Mouse (Mus musculus): ENCODE data around the gene Izumo1.
"Not testable (repeated sequence)": the region's sequence is repeated elsewhere in the genome, so short reads cannot be mapped to it uniquely, and the experiment has no call there.

Gene Izumo1

DNA sequence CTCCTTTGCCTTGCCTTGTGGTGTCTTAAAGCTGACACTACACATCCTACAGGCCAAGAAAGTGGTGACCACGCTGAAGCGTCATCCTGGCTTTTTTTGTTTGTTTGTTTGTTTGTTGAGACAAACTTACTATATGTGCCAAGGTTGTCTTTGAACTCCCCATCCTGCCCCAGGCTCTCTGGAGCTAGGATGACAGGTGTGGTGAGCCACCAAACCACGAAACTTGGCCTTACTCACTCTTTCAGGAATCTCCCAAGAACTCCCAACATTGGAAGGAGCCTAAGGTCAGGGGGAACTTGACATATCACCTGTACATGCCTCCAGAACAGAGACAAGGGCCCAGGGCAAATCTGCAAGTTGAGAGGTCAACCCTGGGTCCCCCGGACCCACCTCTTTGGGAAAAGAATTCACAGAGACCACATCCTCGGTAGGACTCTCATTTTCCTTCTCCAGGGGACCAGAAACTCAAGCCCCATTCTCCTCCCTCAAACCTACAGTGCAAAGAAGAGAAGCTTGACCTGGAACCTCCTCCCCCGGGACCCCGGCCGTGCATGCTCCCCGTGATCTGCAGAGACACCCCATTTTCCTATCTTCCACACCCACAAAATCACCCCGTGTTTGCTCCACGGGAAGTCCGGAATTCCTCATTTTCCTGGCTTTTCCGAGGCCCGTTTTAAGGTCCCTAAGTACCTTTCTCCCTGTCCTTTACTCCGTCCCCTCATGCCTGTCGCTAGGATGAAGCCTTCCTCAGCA lies 21.1 kb downstream of the Izumo1 start:
- DNase-seq (ENCODE audit: low read depth, low spot score), result no peak

DNA sequence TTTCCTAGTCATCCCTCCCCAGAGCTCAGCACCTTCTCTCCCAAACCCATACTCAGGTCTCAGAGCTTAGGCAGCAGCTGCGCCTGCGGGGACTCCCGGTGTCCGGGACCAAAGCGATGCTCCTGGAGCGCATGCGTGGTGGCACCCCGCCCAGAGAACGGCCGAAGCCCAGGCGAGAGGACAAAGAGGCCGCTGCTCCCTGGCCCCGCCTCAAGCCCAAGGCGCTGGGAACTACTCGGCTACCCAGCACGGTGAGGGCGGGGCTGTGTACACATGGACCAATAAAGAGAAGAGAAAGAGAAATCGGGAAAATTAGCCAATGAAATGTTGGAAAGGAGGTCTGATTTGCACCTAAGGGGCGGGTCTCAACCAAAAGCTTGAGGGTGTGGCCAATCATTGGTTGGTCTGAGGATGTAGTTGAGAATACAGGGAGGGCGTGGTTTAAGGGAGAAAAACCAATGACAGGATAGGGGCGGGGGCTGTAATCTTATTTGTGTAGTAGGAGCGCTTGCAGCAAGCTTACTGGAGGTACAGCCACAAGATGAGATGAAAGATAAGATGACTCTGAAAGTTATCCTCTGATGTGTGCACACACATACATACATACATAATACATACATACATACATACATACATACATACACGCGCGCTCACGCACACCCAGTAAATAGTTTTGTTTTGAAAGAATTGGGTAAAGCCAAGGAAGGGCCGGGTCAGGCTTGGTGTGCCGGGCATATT lies 22.0 kb downstream of the Izumo1 start:
- DNase-seq (ENCODE audit: low read depth, low spot score), result peak; percentile 98

DNA sequence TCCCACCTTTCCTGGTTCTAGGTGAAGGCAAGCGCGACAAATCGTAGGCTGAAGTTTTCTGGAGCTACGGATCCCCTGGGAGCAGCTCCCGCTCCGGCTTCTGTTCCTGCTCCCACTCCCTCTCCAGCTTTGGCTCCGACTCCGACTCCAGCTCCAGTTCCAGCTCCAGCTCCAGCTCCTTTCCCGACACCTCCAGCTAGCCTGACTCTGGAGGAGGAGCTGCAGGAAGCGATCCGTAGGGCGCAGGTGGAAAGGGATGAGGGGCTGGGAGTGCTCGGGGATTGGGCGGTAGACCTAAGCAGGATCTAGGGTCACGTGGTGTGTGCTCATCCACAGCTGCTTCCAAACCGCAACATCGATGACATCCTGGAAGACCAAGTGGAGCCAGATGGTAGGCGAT lies 22.6 kb downstream of the Izumo1 start:
- peak; percentile 63 for DNase-seq (ENCODE audit: low read depth, low spot score)

DNA sequence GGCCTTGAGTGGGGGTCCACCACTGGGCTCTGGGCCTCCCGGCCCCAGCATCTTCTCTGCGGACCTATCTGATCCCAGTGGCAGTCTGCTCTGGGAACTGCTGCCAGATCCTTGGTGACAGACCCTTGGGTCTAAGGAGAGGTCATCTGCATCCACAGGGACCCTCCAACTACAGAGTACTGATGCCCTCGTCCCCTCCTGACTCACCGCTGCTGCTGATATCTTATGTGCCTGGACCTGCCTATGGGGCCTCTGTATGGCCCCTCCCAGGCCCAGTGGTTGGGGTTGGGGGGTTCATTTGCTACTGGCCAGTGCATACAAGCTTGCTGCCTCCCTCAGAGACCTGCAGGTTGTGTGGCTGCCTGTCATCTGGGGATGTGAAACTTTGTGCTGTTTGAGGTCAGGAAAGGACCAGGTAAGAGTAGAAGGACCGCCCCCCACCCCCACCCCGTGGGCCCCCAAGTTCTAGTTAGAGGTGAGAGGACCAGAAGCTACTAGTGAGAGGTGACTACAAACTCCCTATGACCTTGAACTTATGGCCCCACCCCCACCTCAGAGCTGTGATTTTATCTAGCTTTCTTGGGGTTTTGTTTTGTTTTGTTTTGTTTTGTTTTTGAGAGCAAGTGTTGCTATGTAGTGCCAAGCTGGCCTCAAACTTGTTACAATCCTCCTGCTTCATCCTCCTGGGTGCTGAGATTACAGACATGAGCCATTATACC lies 23.4 kb downstream of the Izumo1 start:
- no peak for DNase-seq (ENCODE audit: low read depth, low spot score)

DNA sequence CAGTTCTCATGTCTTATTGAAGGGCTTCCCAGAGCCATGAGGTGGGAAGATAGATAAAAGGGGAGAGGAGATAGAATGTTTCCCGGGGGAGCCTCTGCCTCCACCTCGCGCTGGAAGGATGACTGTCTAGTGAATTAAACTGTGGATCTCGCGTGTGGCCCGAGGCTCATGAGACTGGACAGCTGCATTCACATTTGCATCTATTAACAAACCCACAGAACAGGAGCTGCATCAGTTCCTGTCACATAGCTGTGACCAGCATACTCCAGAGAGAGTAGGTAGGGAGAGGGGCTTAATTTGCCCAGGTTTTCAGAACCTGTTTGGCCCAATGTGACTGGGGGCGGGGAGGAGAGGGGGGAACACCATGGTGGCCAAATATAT lies 24.0 kb downstream of the Izumo1 start:
- no peak for DNase-seq (ENCODE audit: low read depth, low spot score)

DNA sequence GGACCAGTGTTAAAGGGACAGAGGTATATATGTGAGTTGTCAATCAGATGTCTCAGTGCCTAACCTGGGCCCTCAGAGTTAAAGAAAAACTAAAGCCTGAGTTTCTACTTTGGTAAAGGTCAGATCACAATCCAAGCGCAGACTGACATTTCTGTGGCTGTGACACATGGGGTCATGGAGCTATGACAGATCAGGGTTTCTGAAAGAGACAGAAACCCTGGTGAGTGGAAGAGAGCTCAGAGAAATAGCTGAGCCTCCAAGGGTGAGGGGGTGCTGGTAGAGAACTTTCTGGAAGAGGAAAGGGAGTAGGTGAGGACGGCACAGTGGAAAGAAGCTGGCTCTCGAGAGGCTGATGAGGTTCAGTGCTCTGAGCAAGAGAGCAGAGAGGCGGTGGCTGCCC lies 25.1 kb downstream of the Izumo1 start:
- no peak for DNase-seq (ENCODE audit: low read depth, low spot score)

DNA sequence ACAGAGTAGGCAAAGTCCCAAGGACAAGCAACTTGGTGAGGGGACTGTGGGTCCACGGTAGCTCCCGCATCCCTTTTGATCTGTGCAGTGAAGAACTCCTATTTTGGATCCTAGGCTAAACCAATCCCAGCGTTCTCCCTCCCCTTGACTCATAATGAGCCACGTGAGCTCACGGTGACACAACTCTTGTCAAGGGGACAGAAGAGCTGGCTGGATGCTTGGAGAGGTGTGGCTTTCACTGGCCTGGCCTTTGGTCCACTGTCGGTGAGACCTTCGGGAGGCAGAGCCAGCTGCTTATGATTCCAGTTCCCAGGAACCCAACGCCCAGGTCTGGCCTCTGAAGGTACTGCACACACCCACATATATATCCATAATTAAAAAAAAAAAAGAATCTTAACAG lies 27.7 kb downstream of the Izumo1 start:
- no peak for DNase-seq (ENCODE audit: low read depth, low spot score)

DNA sequence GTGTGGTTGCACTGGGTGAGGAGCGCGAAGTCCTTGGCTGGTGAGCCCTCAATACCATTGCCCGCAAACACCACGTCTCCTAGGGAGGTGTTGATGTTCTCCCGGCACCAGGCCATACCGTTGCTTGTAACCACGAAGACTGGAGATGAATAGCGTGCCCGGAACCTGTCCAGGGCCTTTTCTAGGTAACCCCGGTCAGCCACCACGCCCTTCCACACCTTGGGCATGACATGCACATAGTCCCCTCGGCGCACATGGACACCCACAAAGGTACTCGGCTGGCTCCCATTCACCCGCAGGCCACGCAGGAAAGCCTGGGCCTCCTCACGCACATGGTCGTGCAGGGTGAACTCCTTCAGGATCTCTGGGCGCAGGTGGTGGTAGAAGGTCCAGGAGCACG lies 28.9 kb downstream of the Izumo1 start:
- DNase-seq (ENCODE audit: low read depth, low spot score), result not testable (repeated sequence)

DNA sequence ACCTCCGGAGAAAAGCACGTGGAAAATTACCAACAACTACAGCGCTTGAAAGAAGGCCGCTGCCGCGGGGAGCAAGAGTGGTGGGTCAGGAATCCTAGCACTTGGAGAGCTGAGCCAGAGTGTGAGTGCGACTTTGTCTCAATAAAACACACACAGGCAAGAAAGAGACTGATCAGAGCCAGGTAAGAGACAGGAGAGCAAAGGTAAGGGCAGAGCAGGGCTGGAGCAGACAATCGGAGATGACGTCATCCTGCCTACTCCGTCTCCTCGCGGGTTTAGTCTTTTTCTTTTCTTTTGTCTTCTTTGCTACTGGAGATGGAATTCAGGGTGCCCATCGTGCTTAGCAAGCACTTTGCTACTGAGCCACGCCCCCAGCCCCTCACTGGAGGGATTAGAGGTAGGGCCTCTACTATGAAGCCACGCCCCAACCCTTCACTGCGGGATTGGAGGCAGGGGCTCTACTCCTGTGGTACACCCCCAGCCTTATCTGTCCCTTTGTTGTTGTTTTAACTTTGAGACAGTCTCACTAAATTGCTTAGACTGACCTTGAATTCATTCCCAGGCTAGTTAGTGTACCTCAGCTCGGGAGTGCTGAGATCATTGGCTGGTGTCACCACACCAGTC lies 32.9 kb downstream of the Izumo1 start:
- DNase-seq (ENCODE audit: low read depth, low spot score), result no peak

DNA sequence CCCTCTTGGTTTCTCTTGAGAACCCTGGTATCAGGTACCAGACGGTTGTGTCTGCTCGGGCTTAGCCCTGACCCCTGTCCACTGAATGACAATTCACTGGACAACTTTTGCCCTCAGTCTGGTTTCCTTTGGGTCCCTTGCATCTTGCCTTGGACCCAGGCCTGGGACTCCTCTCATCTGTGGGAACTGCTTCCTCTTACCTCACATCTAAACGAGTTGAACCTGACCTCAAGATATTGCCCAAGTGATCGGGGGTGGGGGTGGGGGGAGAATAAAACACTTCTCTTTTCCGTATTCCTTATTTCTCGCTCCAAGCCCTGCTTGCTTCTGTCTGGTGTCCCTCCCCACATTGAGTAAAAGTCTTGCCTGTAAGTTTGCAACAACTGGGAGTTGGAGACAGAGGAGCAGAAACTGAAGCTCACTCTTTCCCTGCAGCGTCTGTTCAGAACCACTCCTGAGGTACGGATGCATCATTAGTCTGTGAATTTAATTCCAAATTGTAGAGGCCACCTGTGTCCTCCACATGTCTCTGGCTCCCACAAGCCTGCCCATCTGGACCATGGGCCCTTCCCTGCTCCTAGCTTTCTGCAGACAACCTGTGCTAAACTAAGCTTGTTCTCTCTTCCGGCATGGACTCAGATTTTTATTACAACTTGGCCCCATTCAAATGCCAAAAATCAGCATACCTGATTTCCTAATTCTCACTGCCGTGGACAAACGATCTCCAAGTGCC lies 39.3 kb downstream of the Izumo1 start:
- DNase-seq (ENCODE audit: low read depth, low spot score), result no peak

DNA sequence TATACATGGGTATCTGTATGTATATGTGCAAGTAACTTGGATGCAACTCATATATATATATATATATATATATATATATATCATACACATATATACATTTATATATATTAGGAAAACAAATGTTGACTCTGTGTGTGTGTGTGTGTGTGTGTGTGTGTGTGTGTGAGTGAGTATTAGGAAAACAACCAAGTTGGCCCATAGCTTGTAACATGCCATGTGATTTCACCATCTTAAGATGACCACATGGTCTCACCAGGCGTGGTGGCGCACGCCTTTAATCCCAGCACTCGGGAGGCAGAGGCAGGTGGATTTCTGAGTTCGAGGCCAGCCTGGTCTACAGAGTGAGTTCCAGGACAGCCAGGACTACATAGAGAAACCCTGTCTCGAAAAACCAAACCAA lies 40.1 kb downstream of the Izumo1 start:
- DNase-seq (ENCODE audit: low read depth, low spot score), result not testable (repeated sequence)

DNA sequence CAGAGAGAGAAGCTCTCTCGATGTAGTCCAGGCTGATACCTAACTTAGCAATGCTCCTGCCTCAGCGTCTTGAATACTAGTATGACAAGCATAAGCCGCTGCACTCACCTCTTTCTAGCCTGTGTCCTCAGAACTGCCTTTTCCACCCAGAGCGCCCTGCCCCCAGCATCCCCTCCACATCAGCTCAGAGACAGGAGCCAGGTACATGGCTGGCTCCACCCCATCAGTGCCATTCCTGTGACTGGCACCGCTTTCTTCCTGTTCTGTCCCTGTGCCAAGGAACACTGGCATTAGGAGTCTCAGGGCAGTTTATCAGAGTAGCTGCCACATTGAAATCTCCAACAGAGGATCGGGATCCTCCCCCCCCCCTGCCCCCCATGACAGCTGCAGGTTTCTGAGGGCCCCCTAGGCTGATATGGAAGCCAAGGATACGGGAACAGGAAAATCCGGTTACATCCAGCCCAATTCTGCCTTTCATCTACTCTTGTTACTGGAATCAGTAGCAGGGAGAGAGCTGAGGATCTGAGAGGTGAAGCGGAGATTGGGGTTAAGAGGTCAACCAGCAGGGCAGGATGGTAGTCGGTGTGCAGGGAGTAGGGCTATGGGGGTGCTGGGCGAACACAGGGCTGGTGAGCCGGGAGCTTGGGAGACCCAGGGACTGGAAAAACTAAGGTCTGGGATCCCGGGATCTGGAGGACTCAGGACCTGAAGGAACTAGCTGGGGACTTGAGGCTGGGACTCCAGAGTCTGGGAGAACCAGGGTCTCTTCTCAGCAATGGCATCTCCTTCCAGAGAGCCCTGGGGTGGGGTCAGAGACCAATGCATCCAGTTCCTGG lies 43.9 kb downstream of the Izumo1 start:
- no peak for DNase-seq (ENCODE audit: low read depth, low spot score)

DNA sequence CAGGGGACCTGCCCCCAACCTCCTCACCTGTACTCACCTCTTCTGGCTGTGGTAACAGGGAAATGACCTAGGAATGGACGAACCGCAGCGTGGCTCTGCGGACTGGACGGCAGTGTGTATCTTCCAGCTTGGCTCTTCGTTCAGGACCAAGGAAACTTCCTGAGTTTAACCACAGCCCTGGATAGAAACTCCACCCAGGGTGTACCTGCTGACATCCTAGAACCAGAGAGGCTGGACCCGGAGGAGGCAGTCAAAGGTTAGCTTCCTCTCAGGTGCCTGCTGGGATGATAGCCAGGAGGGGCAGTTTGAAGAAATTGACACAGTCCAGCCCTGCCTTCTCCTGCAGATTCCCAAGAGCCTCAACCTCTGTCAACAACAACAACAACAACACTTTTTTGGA lies 44.5 kb downstream of the Izumo1 start, which contains the start of gene Fut2:
Fut2 (minus strand) TSS at position 234 of the 400 bp plus-strand sequence.
- DNase-seq (ENCODE audit: low read depth, low spot score), result no peak

DNA sequence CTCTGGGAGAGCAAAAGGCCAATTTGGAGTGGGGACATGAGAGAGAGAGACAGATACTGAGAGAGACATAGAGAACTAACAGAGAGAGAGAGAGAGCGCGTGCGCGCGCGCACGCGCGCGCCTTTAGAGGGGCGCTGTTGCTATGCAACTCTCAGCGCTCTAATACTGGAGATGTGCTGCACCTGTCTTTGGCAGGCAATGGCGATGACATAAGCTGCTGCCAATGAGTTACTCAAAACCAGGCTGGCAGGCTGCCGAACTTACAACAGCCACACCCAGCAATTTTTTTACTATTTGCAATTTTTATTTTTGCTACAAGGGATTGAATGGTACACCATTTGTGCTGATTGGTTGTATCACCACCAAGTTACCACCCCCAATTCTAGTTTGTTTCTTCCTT lies 46.1 kb downstream of the Izumo1 start:
- no peak for DNase-seq (ENCODE audit: low read depth, low spot score)

DNA sequence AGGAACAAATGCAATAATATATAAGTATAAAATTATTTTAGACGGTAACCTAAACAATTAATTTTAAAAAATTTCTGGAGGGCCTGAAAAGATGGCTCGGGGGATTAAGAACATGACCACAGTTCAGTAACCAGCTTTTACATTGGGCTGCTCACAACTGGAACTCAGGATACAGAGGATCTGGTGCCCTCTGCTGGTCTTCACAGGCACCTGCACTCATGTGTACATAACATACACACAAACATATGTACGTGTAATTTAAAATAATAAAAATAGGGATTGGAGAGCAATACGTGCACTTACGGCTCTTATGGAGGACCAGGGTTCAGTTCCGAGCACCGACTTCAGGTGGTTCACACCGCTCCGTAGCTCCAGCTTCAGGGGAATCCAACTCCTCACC lies 47.3 kb downstream of the Izumo1 start:
- no peak for DNase-seq (ENCODE audit: low read depth, low spot score)

DNA sequence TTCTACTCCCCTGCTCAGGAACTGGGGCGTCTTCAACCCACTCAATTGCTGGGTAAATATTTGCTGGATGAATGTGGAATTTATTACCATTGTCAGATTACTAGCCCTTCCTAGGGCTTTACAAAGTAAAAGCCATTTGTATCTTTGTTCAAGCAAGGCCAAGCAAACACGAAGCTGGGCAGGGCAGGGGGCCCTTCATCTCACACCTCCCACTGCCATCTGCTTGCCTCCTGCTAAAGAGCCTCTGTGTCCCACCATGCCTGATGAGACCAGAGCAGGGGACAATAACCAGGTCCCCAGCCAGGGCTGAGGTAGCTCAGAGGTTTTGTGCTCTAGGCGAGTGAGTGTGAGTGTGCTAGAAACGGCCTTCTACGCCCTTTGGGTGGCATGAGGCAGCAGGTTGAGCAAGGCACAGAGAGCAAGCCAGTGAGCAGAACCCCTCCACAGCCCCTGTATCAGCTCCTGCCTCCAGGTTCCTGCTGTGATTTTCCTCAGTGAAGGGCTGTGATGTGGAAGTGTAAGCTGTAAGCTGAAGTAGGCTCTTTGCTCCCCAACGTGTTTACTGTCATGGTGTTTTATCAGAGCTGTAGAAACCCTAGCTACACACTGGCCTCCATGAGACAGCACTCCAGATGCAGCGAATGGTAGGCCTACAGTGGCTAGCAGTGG lies 56.1 kb downstream of the Izumo1 start:
- no peak for DNase-seq (ENCODE audit: low read depth, low spot score)
